Mouse (Mus musculus): ENCODE measurements around the gene Ppp3ca.

Ppp3ca gene

GRCm38 (mm10) chr3:136721804-136722427 is 52.0 kb downstream of the Ppp3ca start:
- Histone ChIP-seq H3K27me3 (ENCODE audit: insufficient read depth, low read length) (no peaks in the 10 kb centered on the region), H3K4me1 (replicated peaks; ENCODE audit: low read depth, low read length) (no peaks in the 10 kb centered on the region; the same call in 1 of the 2 replicates), H3K36me3 (ENCODE audit: insufficient read depth, low read length) (no peaks in the 10 kb centered on the region), H3K4me3 (replicated peaks; ENCODE audit: low read length) (no peak overlapping the region), H3K9me3 (ENCODE audit: low read length) (no peaks in the 10 kb centered on the region; the same call in 1 of the 2 replicates)
- no peak for TF ChIP-seq CTCF (conservative IDR thresholded peaks at IDR 0.05; ENCODE audit: low read length)
- TF ChIP-seq NANOG (IDR thresholded peaks at IDR 0.05; ENCODE audit: borderline replicate concordance, low read length): no peak
- no peak for TF ChIP-seq POU5F1 (IDR thresholded peaks at IDR 0.05; ENCODE audit: borderline replicate concordance, low read length)

DNA sequence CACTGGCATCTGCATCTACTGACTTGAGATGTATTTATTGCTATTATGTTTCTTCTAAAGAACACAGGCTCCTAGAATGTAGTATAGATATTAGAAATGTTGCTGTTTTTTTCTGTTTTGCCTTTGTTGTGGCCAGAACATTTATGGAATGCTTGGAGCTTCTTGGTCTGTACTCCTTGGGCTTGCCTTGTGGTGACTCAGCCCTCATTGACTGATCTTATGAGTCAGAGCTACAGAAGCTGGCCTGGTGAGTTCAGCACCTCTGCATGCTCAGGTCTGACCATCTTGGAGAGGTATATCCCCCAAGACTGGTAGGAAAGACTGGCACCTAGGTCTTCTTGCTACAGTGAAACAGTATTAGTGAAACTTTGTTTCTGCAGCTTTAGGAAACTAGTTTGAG is 52.6 kb downstream of the Ppp3ca start:
- no peaks in the 10 kb centered on the region; the same call in 1 of the 2 replicates for H3K9me3 ChIP-seq (ENCODE audit: low read length)
- no peak for TF ChIP-seq CTCF (conservative IDR thresholded peaks at IDR 0.05; ENCODE audit: low read length)
- no peak for TF ChIP-seq NANOG (IDR thresholded peaks at IDR 0.05; ENCODE audit: borderline replicate concordance, low read length)
- no peak for TF ChIP-seq POU5F1 (IDR thresholded peaks at IDR 0.05; ENCODE audit: borderline replicate concordance, low read length)
- no peak overlapping the region for H3K4me3 ChIP-seq (replicated peaks; ENCODE audit: low read length)
- no peaks in the 10 kb centered on the region for H3K27me3 ChIP-seq (ENCODE audit: insufficient read depth, low read length)
- no peaks in the 10 kb centered on the region for H3K36me3 ChIP-seq (ENCODE audit: insufficient read depth, low read length)
- H3K4me1 ChIP-seq (replicated peaks; ENCODE audit: low read depth, low read length): no peaks in the 10 kb centered on the region; the same call in 1 of the 2 replicates

GRCm38 (mm10) chr3:136725311-136726156 is 55.6 kb downstream of the Ppp3ca start:
- Histone ChIP-seq H3K4me1 (replicated peaks; ENCODE audit: low read depth, low read length) (no peaks in the 10 kb centered on the region; the same call in 1 of the 2 replicates), H3K4me3 (replicated peaks; ENCODE audit: low read length) (no peak overlapping the region), H3K27me3 (ENCODE audit: insufficient read depth, low read length) (no peaks in the 10 kb centered on the region), H3K9me3 (ENCODE audit: low read length) (no peaks in the 10 kb centered on the region; the same call in 1 of the 2 replicates), H3K36me3 (ENCODE audit: insufficient read depth, low read length) (no peaks in the 10 kb centered on the region)
- TF ChIP-seq POU5F1 (IDR thresholded peaks at IDR 0.05; ENCODE audit: borderline replicate concordance, low read length) (no peak), CTCF (conservative IDR thresholded peaks at IDR 0.05; ENCODE audit: low read length) (no peak)

- TF ChIP-seq POU5F1 (IDR thresholded peaks at IDR 0.05; ENCODE audit: borderline replicate concordance, low read length) (no peak), CTCF (conservative IDR thresholded peaks at IDR 0.05; ENCODE audit: low read length) (no peak)
- Histone ChIP-seq H3K9me3 (ENCODE audit: low read length) (no peaks in the 10 kb centered on the region; the same call in 1 of the 2 replicates), H3K27me3 (ENCODE audit: insufficient read depth, low read length) (no peaks in the 10 kb centered on the region), H3K36me3 (ENCODE audit: insufficient read depth, low read length) (no peaks in the 10 kb centered on the region), H3K4me1 (replicated peaks; ENCODE audit: low read depth, low read length) (no peaks in the 10 kb centered on the region), H3K4me3 (replicated peaks; ENCODE audit: low read length) (no peak overlapping the region)
Observed at GRCm38 (mm10) chr3:136727877-136728276, 58.0 kb downstream of the Ppp3ca start.

DNA sequence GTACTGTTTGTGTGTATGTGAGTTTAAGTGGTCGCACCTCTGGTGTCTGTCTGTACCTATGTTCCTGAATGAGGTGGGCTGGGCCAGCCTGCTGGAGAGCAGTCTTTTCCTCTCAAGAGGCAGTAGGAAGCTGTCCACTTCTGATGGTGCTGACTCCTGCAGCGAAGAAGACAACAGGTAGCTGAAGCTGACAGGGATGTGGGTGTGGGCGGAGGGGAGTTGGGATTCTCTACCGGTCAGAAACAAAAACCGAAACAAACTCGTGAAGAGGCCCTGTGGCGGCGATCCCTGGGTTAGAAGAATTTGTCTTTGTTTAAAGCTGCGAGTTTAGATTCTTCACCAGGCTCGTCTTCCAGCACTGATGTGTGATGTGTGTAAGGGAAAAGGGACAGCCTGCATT is 60.1 kb downstream of the Ppp3ca start:
- TF ChIP-seq NANOG (IDR thresholded peaks at IDR 0.05; ENCODE audit: borderline replicate concordance, low read length) (no peak), CTCF (conservative IDR thresholded peaks at IDR 0.05; ENCODE audit: low read length) (no peak), POU5F1 (IDR thresholded peaks at IDR 0.05; ENCODE audit: borderline replicate concordance, low read length) (no peak)
- Histone ChIP-seq H3K4me3 (replicated peaks; ENCODE audit: low read length) (no peak overlapping the region), H3K9me3 (ENCODE audit: low read length) (no peaks in the 10 kb centered on the region; the same call in 1 of the 2 replicates), H3K27me3 (ENCODE audit: insufficient read depth, low read length) (no peaks in the 10 kb centered on the region), H3K4me1 (replicated peaks; ENCODE audit: low read depth, low read length) (no peaks in the 10 kb centered on the region), H3K36me3 (ENCODE audit: insufficient read depth, low read length) (no peaks in the 10 kb centered on the region)

DNA sequence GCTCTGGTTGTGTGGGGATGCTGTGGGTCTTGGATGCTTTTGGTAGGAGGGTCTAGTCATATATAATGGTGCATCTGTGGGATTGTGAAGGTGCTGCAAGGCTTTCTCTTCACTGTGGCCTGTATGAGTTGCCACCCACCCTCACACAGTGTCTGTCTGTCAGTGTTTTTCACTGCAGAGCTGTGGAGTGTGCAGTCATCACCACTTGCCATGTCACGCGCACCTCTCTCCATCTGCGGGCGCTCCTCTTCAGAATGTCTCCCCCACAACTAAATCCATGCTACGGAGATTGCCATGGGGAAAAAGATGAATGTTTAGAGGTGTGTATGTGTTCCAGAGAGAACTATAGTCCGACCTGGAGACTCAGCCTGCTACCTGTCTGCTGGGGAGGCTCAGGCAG is 61.7 kb downstream of the Ppp3ca start:
- Histone ChIP-seq H3K4me3 (replicated peaks; ENCODE audit: low read length) (no peak overlapping the region), H3K4me1 (replicated peaks; ENCODE audit: low read depth, low read length) (no peaks in the 10 kb centered on the region), H3K9me3 (ENCODE audit: low read length) (no peaks in the 10 kb centered on the region; the same call in 1 of the 2 replicates), H3K27me3 (ENCODE audit: insufficient read depth, low read length) (no peaks in the 10 kb centered on the region), H3K36me3 (ENCODE audit: insufficient read depth, low read length) (no peaks in the 10 kb centered on the region)
- TF ChIP-seq CTCF (conservative IDR thresholded peaks at IDR 0.05; ENCODE audit: low read length) (no peak), NANOG (IDR thresholded peaks at IDR 0.05; ENCODE audit: borderline replicate concordance, low read length) (no peak), POU5F1 (IDR thresholded peaks at IDR 0.05; ENCODE audit: borderline replicate concordance, low read length) (no peak)

DNA sequence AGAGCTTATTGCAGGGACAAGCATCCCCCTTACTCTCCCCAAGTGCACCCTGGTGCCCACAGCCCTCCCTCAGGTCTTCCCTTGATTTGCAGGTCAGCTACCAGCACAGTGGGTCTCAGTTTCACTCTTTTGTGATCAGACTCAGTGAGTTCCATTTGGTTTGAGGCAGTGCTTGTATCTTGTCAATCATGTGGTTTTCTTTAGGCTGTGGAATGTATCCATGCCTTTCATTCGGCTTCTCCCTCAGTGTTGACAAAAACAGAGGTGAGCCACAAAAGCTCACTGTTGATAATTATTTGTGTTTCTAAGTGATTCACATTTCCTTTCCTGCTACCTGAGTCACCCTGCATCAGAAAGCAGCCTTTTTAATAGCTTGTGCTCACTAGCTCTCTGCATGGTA is 66.1 kb downstream of the Ppp3ca start:
- Histone ChIP-seq H3K9me3 (ENCODE audit: low read length) (no peaks in the 10 kb centered on the region), H3K4me1 (replicated peaks; ENCODE audit: low read depth, low read length) (peaks cover 4% of the 10 kb centered on the region; the same call in 1 of the 2 replicates), H3K4me3 (replicated peaks; ENCODE audit: low read length) (no peak overlapping the region), H3K27me3 (ENCODE audit: insufficient read depth, low read length) (no peaks in the 10 kb centered on the region), H3K36me3 (ENCODE audit: insufficient read depth, low read length) (no peaks in the 10 kb centered on the region)
- TF ChIP-seq NANOG (IDR thresholded peaks at IDR 0.05; ENCODE audit: borderline replicate concordance, low read length): no peak
- TF ChIP-seq CTCF (conservative IDR thresholded peaks at IDR 0.05; ENCODE audit: low read length): no peak
- TF ChIP-seq POU5F1 (IDR thresholded peaks at IDR 0.05; ENCODE audit: borderline replicate concordance, low read length): no peak

DNA sequence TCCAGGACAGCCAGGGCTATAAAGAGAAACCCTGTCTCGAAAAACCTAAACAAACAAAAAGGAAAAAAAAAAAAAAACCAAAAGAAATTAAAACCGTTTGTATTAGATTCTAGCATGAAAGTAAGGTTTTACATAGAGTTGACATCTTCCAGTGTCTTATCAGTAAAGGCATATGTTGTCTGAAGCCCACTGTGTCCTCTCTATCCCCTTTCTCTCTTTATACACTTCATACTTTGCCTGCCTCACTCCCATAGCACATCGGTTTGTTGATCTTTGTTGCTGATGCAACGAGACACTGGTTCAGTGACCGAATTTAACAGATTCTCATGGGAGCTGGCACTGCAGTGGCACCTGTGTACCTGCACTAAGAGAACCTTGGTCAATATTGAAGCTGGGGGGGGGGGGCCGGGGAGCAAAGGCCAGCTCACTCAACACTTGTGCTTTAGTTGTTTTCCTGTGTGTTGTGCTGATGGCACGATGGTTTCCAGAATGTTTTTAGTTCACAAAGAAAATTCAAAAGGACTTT is 66.9 kb downstream of the Ppp3ca start:
- Histone ChIP-seq H3K9me3 (ENCODE audit: low read length) (no peaks in the 10 kb centered on the region), H3K4me1 (replicated peaks; ENCODE audit: low read depth, low read length) (peaks cover 12% of the 10 kb centered on the region), H3K36me3 (ENCODE audit: insufficient read depth, low read length) (no peaks in the 10 kb centered on the region), H3K4me3 (replicated peaks; ENCODE audit: low read length) (no peak overlapping the region), H3K27me3 (ENCODE audit: insufficient read depth, low read length) (no peaks in the 10 kb centered on the region)
- TF ChIP-seq CTCF (conservative IDR thresholded peaks at IDR 0.05; ENCODE audit: low read length) (no peak), NANOG (IDR thresholded peaks at IDR 0.05; ENCODE audit: borderline replicate concordance, low read length) (no peak), POU5F1 (IDR thresholded peaks at IDR 0.05; ENCODE audit: borderline replicate concordance, low read length) (no peak)
